Mouse (Mus musculus): ENCODE measurements around the gene Lif.

DNA sequence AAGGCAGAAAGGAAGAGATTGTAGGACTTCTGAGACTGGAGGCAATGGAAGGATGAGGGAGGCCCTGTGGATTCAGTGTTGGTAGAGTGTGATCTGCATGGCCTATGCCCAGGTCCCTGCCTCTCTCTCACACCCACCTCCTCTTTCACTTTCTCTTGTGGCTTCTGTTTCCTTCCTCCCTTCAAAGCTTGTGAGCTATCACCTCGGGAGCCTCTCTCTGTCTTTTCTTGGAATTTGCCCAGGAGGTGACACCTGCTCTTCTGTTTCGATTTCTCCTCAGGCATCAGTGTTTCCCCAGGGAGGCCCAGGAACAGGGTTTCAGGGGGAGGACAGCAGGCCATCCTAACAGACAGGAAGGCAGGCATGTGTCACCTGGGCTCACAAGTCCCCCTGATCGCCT lies 31.9 kb downstream of the Lif start:
- no peak for TF ChIP-seq GATA1 (IDR thresholded peaks at IDR 0.05; ENCODE audit: low read length)
- TF ChIP-seq TAL1 (IDR thresholded peaks at IDR 0.05; ENCODE audit: low read length) = no peak
